Mouse (Mus musculus) olfactory bulb, adult 2 months (tissue): Measurements from ENCODE around the gene Tbc1d15. TPM values are rescaled to one million over a fixed set of nuclear protein-coding genes. Genes with fewer than 3 reads are reported as not detected.
"Not testable (repeated sequence)": the region's sequence is repeated elsewhere in the genome, so short reads cannot be mapped to it uniquely, and the experiment has no call there.

Experiments
- H3K27ac ChIP-seq: fragments of 200-500 bp; 2 replicates; pipeline ENCODE4 v1.5.1; 2012; ENCODE audit warnings: low read depth, low read length; ENCODE audit not compliant: insufficient read depth
- H3K4me1 ChIP-seq: fragments of 200-500 bp; 2 replicates; pipeline ENCODE4 v1.6.1; 2012; ENCODE audit warnings: low read length; ENCODE audit not compliant: control insufficient read depth, insufficient read depth
- H3K4me3 ChIP-seq: fragments of 200-500 bp; 2 replicates; pipeline ENCODE4 v1.5.1; 2012; ENCODE audit warnings: mild to moderate bottlenecking, low read depth, low read length, moderate library complexity; ENCODE audit not compliant: insufficient read depth
- CTCF ChIP-seq: fragments of 200-500 bp; IDR thresholded peaks from 2 replicates; pipeline ENCODE4 v1.5.1; 2012; ENCODE audit warnings: low read depth, mild to moderate bottlenecking, low read length, moderate library complexity; ENCODE audit not compliant: insufficient read depth
- POLR2A ChIP-seq: fragments of 200-500 bp; IDR thresholded peaks from 2 replicates; pipeline ENCODE4 v1.6.1; 2012; ENCODE audit warnings: mild to moderate bottlenecking, low read depth, low read length, moderate library complexity; ENCODE audit not compliant: insufficient read depth
- WGBS: fragments of 180-500 bp; shearing (Covaris S2); methylation state at CpG from one replicate; pipeline ENCODE4 v1.1.7; 2018; 5-methylcytosine and 5-hydroxymethylcytosine counted together
- polyA plus RNA-seq: library from polyadenylated mRNA; stranded (reverse); fragments of >200 nt; gene quantifications from 2 replicates; pipeline ENCODE4 v1.2.4, GENCODE M21; 2012; ENCODE audit warnings: low replicate concordance; ENCODE audit not compliant: missing spikeins, insufficient read depth, insufficient read length

Tbc1d15 gene
- polyA plus RNA-seq, 1 experiment, result not detected

GRCm38 (mm10) chr10:115226586-115226985 lies 24.7 kb downstream of the Tbc1d15 start:
- Histone ChIP-seq H3K4me3 (no peak overlapping the region), H3K4me1 (no peaks in the 10 kb centered on the region), H3K27ac (no peak overlapping the region)
- WGBS, result 94% methylated on average over 7 of the region's 7 CpGs
- TF ChIP-seq CTCF (no peak), POLR2A (no peak)

GRCm38 (mm10) chr10:115223845-115224244 lies 27.4 kb downstream of the Tbc1d15 start:
- no peak overlapping the region for H3K27ac ChIP-seq
- 88% methylated on average over 3 of the region's 3 CpGs for WGBS
- no peak for TF ChIP-seq POLR2A
- TF ChIP-seq CTCF, result no peak
- H3K4me3 ChIP-seq, result no peak overlapping the region
- peaks cover 5% of the 10 kb centered on the region for H3K4me1 ChIP-seq

- Histone ChIP-seq H3K27ac (no peak overlapping the region), H3K4me1 (no peaks in the 10 kb centered on the region), H3K4me3 (no peak overlapping the region)
- 96% methylated on average over 11 of the region's 11 CpGs for WGBS
- TF ChIP-seq POLR2A (no peak), CTCF (no peak)
Observed at GRCm38 (mm10) chr10:115212916-115213580, 38.2 kb downstream of the Tbc1d15 start.

GRCm38 (mm10) chr10:115205825-115206224 lies 45.4 kb downstream of the Tbc1d15 start:
- H3K4me3 ChIP-seq, result no peak overlapping the region
- H3K4me1 ChIP-seq, result no peaks in the 10 kb centered on the region
- no peak for TF ChIP-seq POLR2A
- TF ChIP-seq CTCF, result no peak
- no peak overlapping the region for H3K27ac ChIP-seq
- WGBS, result 92% methylated on average over 3 of the region's 3 CpGs

- TF ChIP-seq POLR2A (no peak), CTCF (no peak)
- Histone ChIP-seq H3K4me1 (no peaks in the 10 kb centered on the region), H3K4me3 (no peak overlapping the region), H3K27ac (no peak overlapping the region)
- 88% methylated on average over 1 of the region's 1 CpGs for WGBS
Observed at GRCm38 (mm10) chr10:115205284-115205683, 46.0 kb downstream of the Tbc1d15 start.

GRCm38 (mm10) chr10:115191214-115191613 lies 60.1 kb downstream of the Tbc1d15 start:
- H3K4me3 ChIP-seq, result no peak overlapping the region
- no peaks in the 10 kb centered on the region for H3K4me1 ChIP-seq
- TF ChIP-seq POLR2A (no peak), CTCF (no peak)
- 64% methylated on average over 7 of the region's 7 CpGs for WGBS
- H3K27ac ChIP-seq, result no peak overlapping the region

- Histone ChIP-seq H3K4me1 (no peaks in the 10 kb centered on the region), H3K4me3 (no peak overlapping the region), H3K27ac (no peak overlapping the region)
- 76% methylated on average over 1 of the region's 1 CpGs for WGBS
- TF ChIP-seq CTCF, result no peak
- no peak for TF ChIP-seq POLR2A
Observed at GRCm38 (mm10) chr10:115187390-115187789, 63.9 kb downstream of the Tbc1d15 start.

- no peak within 1 kb of the TSS for H3K27ac ChIP-seq
- no peak for TF ChIP-seq POLR2A
- TF ChIP-seq CTCF, result peak; percentile 41; the same call in 1 of the 2 replicates
- 6% methylated on average over 9 of the region's 9 CpGs for WGBS
- no peaks in the 10 kb centered on the region for H3K4me1 ChIP-seq
- no peak within 1 kb of the TSS for H3K4me3 ChIP-seq
Observed at GRCm38 (mm10) chr10:115184697-115185096, 66.6 kb downstream of the Tbc1d15 start, which contains the start of gene Tph2. Gene Tph2, minus strand, starts transcription at chr10:115185022.

- H3K4me3 ChIP-seq, result no peak overlapping the region
- no peak for TF ChIP-seq CTCF
- TF ChIP-seq POLR2A, result no peak
- no peak overlapping the region for H3K27ac ChIP-seq
- H3K4me1 ChIP-seq, result no peaks in the 10 kb centered on the region
- 73% methylated on average over 3 of the region's 3 CpGs for WGBS
Observed at GRCm38 (mm10) chr10:115181034-115181433, 70.2 kb downstream of the Tbc1d15 start.

- not testable (repeated sequence) for H3K4me1 ChIP-seq, H3K27ac ChIP-seq, H3K4me3 ChIP-seq
- WGBS, result 76% methylated on average over 6 of the region's 6 CpGs
Observed at GRCm38 (mm10) chr10:115178019-115178418, 73.2 kb downstream of the Tbc1d15 start.
